Mouse (Mus musculus): ENCODE data around the gene Npff. TPM values are rescaled to one million over a fixed set of nuclear protein-coding genes. Genes with fewer than 3 reads are reported as not detected.

Gene Npff
- polyA plus RNA-seq, 1 experiment from 2014 or later, result 2.4 TPM

- ATAC-seq (replicated peaks; ENCODE audit: insufficient number of reproducible peaks, insufficient read depth, low FRiP score, low read depth), result no peak
- Histone ChIP-seq H3K27ac (peak overlapping the region; percentile 79), H3K27me3 (no peaks in the 10 kb centered on the region), H3K9me3 (replicated peaks) (no peaks in the 10 kb centered on the region), H3K4me3 (peak overlapping the region; percentile 68), H3K4me2 (peak overlapping the region; percentile 95), H3K9ac (no peak overlapping the region), H3K36me3 (no peaks in the 10 kb centered on the region), H3K4me1 (replicated peaks) (peaks cover 34% of the 10 kb centered on the region)
- whole genome bisulfite sequencing, result 23% methylated on average over 6 of the region's 6 CpGs
Measured at GRCm38 (mm10) chr15:102511285-102511833, 13.4 kb downstream of the Npff start.

DNA sequence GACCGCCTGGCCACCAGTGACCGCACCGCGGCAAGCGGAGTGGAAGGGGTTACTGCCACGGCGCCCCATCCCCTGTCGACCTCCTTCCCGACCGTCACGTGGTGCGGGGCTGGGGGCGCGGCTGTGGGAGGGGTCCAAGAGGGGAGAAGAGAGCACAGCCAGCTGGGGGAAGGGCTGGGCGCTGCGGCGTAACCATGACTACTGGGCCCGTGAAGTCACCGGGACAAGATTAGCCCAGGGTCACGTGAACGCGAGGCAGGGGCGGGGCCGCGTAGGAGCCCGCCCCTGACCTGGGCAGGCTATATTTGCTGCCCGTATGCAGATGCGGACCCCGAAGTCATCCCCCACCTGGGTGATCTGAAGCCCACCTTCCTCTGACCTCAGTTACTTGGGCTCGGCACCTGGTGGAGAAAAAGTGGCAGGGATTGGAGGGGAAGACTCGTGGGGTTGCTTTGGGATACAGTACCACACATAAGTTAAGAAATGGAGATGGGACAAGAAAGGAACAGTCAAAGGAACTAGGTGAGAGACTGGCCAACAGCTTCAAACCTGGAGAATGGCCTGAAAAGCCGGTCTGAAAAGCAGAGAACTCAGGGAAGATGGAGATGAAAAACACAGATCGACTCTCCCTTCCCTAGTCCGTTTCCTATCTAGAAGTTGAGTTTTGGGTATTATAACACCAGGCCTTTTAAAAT lies 14.0 kb downstream of the Npff start:
- H3K4me3 ChIP-seq, result peak overlapping the region; percentile 68
- H3K27ac ChIP-seq, result peak overlapping the region; percentile 79
- ATAC-seq (replicated peaks; ENCODE audit: insufficient number of reproducible peaks, insufficient read depth, low FRiP score, low read depth), result peak; percentile 95
- no peaks in the 10 kb centered on the region for H3K27me3 ChIP-seq
- no peaks in the 10 kb centered on the region for H3K9me3 ChIP-seq (replicated peaks)
- WGBS, result 3% methylated on average over 33 of the region's 34 CpGs
- peaks cover 29% of the 10 kb centered on the region for H3K4me1 ChIP-seq (replicated peaks)
- H3K36me3 ChIP-seq, result no peaks in the 10 kb centered on the region
- peak overlapping the region; percentile 95 for H3K4me2 ChIP-seq
- peak overlapping the region; percentile 66 for H3K9ac ChIP-seq

- ATAC-seq (replicated peaks; ENCODE audit: insufficient number of reproducible peaks, insufficient read depth, low FRiP score, low read depth), result peak; percentile 58
- H3K36me3 ChIP-seq, result peaks cover 2% of the 10 kb centered on the region; the same call in 1 of the 2 replicates
- H3K27ac ChIP-seq, result peak overlapping the region; percentile 79
- H3K4me2 ChIP-seq, result peak overlapping the region; percentile 95
- H3K4me3 ChIP-seq, result peak overlapping the region; percentile 68
- no peaks in the 10 kb centered on the region for H3K9me3 ChIP-seq (replicated peaks)
- WGBS, result 8% methylated on average over 9 of the region's 9 CpGs
- H3K27me3 ChIP-seq, result no peaks in the 10 kb centered on the region
- peaks cover 35% of the 10 kb centered on the region for H3K4me1 ChIP-seq (replicated peaks)
- H3K9ac ChIP-seq, result peak overlapping the region; percentile 66
Measured at GRCm38 (mm10) chr15:102510110-102510509, 14.6 kb downstream of the Npff start.

DNA sequence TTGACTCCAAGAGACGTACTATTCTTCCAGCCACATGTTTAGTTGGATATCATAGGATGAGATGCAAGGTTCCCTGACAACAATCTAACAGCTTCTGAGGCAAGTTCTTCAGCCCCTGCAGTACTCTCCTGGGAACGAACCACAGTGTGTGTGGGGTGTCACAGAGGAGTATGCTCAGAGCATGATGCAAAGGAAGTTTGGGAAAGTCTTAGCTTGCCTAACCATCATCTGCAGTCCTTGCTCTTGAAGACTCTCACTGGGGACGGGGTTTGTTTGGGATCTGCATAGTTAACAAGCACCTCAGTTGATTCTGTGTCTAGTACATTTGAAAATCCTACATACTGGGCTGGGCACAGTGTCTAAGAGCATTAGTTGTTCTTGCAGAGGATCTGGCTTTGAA lies 16.4 kb downstream of the Npff start:
- peaks cover 19% of the 10 kb centered on the region for H3K36me3 ChIP-seq
- no peak overlapping the region for H3K4me2 ChIP-seq
- H3K9ac ChIP-seq, result no peak overlapping the region
- H3K27ac ChIP-seq, result no peak overlapping the region
- 77% methylated on average over 3 of the region's 3 CpGs for WGBS
- no peak for ATAC-seq (replicated peaks; ENCODE audit: insufficient number of reproducible peaks, insufficient read depth, low FRiP score, low read depth)
- no peaks in the 10 kb centered on the region for H3K9me3 ChIP-seq (replicated peaks)
- H3K4me3 ChIP-seq, result no peak overlapping the region
- no peaks in the 10 kb centered on the region for H3K27me3 ChIP-seq
- H3K4me1 ChIP-seq (replicated peaks), result peaks cover 37% of the 10 kb centered on the region

GRCm38 (mm10) chr15:102507561-102507960 lies 17.2 kb downstream of the Npff start:
- no peak for ATAC-seq (replicated peaks; ENCODE audit: insufficient number of reproducible peaks, insufficient read depth, low FRiP score, low read depth)
- H3K4me1 ChIP-seq (replicated peaks), result peaks cover 37% of the 10 kb centered on the region
- H3K9me3 ChIP-seq (replicated peaks), result no peaks in the 10 kb centered on the region

GRCm38 (mm10) chr15:102506864-102507263 lies 17.9 kb downstream of the Npff start:
- H3K27me3 ChIP-seq, result no peaks in the 10 kb centered on the region
- peaks cover 35% of the 10 kb centered on the region for H3K4me1 ChIP-seq (replicated peaks)
- H3K9me3 ChIP-seq (replicated peaks), result no peaks in the 10 kb centered on the region
- WGBS, result 88% methylated on average over 1 of the region's 1 CpGs
- H3K4me3 ChIP-seq, result no peak overlapping the region
- no peak overlapping the region for H3K9ac ChIP-seq
- ATAC-seq (replicated peaks; ENCODE audit: insufficient number of reproducible peaks, insufficient read depth, low FRiP score, low read depth), result no peak
- no peak overlapping the region for H3K4me2 ChIP-seq
- H3K36me3 ChIP-seq, result peaks cover 34% of the 10 kb centered on the region
- no peak overlapping the region for H3K27ac ChIP-seq

More at GRCm38 (mm10) chr15:102507561-102507960, 17.2 kb downstream of the Npff start:
- no peak overlapping the region for H3K4me2 ChIP-seq
- no peak overlapping the region for H3K9ac ChIP-seq
- no peak overlapping the region for H3K4me3 ChIP-seq
- H3K27ac ChIP-seq, result no peak overlapping the region
- H3K27me3 ChIP-seq, result no peaks in the 10 kb centered on the region
- peaks cover 27% of the 10 kb centered on the region for H3K36me3 ChIP-seq

DNA sequence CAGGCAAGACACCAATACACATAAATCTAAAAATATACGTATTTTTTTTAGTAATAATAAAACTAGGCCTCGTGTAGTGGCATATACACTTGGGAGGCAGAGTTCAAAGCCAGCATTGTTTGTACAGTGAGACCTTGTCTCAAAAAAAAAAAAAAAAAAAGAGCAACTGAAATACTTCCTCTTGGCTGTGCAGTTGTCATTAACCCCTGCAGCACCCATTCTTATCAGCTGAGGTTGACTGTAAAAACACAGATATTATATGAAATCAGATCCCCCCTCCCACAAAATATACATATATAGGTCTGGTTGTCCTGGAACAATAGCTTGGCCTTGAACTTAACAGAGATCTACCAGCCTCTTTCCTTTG lies 18.3 kb downstream of the Npff start:
- no peak for ATAC-seq (replicated peaks; ENCODE audit: insufficient number of reproducible peaks, insufficient read depth, low FRiP score, low read depth)
- Histone ChIP-seq H3K36me3 (peaks cover 38% of the 10 kb centered on the region), H3K9ac (no peak overlapping the region), H3K27me3 (no peaks in the 10 kb centered on the region), H3K4me1 (replicated peaks) (peaks cover 31% of the 10 kb centered on the region), H3K4me2 (no peak overlapping the region), H3K4me3 (no peak overlapping the region), H3K9me3 (replicated peaks) (no peaks in the 10 kb centered on the region), H3K27ac (no peak overlapping the region)
- 50% methylated on average over 2 of the region's 2 CpGs for WGBS

DNA sequence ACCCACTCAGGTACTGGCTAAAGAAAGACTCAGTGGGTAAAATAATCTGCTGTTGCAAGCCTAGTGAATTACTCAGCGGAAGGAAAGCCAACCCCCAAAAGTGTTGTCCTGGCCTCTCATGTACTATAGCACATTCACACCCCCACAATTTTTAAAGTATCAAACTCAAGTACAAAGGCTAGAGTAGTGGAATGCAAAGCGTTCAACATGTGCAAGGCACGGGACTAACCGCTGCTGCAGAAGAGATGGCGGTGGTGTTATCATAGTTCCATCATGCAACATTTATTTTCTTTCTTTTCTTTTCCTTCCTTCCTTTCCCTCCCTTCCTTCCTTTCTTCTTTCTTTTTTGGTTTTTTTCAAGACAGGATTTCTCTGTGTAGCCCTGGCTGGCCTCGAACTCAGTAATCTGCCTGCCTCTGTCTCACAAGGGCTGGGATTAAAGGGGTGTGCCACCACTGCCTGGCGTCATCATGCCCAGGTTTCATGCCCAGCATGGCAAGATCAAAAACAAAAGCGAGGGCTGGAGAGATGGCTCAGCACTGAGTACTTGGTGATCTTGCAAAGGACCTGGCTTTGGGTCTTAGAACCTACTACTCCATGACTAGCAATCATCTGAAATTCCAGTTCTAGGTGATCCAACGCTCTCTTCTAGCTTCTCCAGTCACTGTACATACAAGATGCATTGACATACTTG lies 18.8 kb downstream of the Npff start:
- 61% methylated on average over 9 of the region's 9 CpGs for WGBS
- ATAC-seq (replicated peaks; ENCODE audit: insufficient number of reproducible peaks, insufficient read depth, low FRiP score, low read depth), result no peak
- no peak overlapping the region for H3K9ac ChIP-seq

GRCm38 (mm10) chr15:102505073-102505769 lies 19.5 kb downstream of the Npff start:
- peaks cover 50% of the 10 kb centered on the region for H3K36me3 ChIP-seq
- H3K4me1 ChIP-seq (replicated peaks), result peaks cover 21% of the 10 kb centered on the region
- H3K9ac ChIP-seq, result no peak overlapping the region
- WGBS, result 66% methylated on average over 12 of the region's 12 CpGs
- H3K9me3 ChIP-seq (replicated peaks), result no peaks in the 10 kb centered on the region
- H3K4me3 ChIP-seq, result no peak overlapping the region
- no peak overlapping the region for H3K27ac ChIP-seq
- H3K27me3 ChIP-seq, result no peaks in the 10 kb centered on the region
- no peak for ATAC-seq (replicated peaks; ENCODE audit: insufficient number of reproducible peaks, insufficient read depth, low FRiP score, low read depth)
- no peak overlapping the region for H3K4me2 ChIP-seq

More for the DNA sequence above, 18.8 kb downstream of the Npff start:
- peaks cover 43% of the 10 kb centered on the region for H3K36me3 ChIP-seq
- H3K4me2 ChIP-seq, result no peak overlapping the region
- H3K9me3 ChIP-seq (replicated peaks), result no peaks in the 10 kb centered on the region
- no peak overlapping the region for H3K27ac ChIP-seq
- H3K4me1 ChIP-seq (replicated peaks), result peaks cover 26% of the 10 kb centered on the region
- no peak overlapping the region for H3K4me3 ChIP-seq
- H3K27me3 ChIP-seq, result no peaks in the 10 kb centered on the region

GRCm38 (mm10) chr15:102503924-102504782 lies 20.6 kb downstream of the Npff start:
- Histone ChIP-seq H3K27me3 (no peaks in the 10 kb centered on the region), H3K4me3 (no peak overlapping the region), H3K4me1 (replicated peaks) (peaks cover 11% of the 10 kb centered on the region; the same call in 1 of the 2 replicates), H3K9me3 (replicated peaks) (no peaks in the 10 kb centered on the region), H3K36me3 (peaks cover 61% of the 10 kb centered on the region), H3K4me2 (no peak overlapping the region), H3K9ac (no peak overlapping the region), H3K27ac (no peak overlapping the region)
- WGBS, result 83% methylated on average over 9 of the region's 9 CpGs
- ATAC-seq (replicated peaks; ENCODE audit: insufficient number of reproducible peaks, insufficient read depth, low FRiP score, low read depth), result no peak
